Mouse (Mus musculus) erythroblast, embryonic 14.5 days (primary cell): Measurements from ENCODE around the gene Ccnf.

Source experiments
- GATA1 ChIP-seq: IDR thresholded peaks from 2 replicates; pipeline ENCODE4 v1.6.1; 2012; ENCODE audit warnings: low read length, inconsistent platforms, mixed read lengths
- TAL1 ChIP-seq: IDR thresholded peaks from 3 replicates; pipeline ENCODE4 v1.6.1; 2012; ENCODE audit warnings: low read length, inconsistent platforms, mixed read lengths

GRCm38 (mm10) chr17:24264766-24265165 is 13.5 kb upstream of the Ccnf start:
- TF ChIP-seq GATA1: no peak
- TF ChIP-seq TAL1: no peak
